Mouse (Mus musculus): ENCODE measurements at regions not wholly inside any gene's neighbourhood (a gene's known extent, or its start where the extent isn't known, plus 50 kb on each side); places are given as distances from the start of the nearest gene placed in this dataset.

- no peak for DNase-seq
- TF ChIP-seq CTCF (conservative IDR thresholded peaks at IDR 0.05; ENCODE audit: insufficient read depth, insufficient read length, low read depth, low read length) = no peak
- TF ChIP-seq POLR2A (IDR thresholded peaks at IDR 0.05; ENCODE audit: low read depth, low read length) = no peak
- Histone ChIP-seq H3K27me3 (replicated peaks; ENCODE audit: control insufficient read depth, insufficient read depth, low read length) (no peaks in the 10 kb centered on the region), H3K4me1 (ENCODE audit: control insufficient read depth, insufficient read depth, low read length) (no peaks in the 10 kb centered on the region), H3K4me3 (ENCODE audit: insufficient read depth, low read depth, low read length) (no peak overlapping the region), H3K36me3 (ENCODE audit: control insufficient read depth, insufficient read depth, low read length) (no peaks in the 10 kb centered on the region), H3K27ac (ENCODE audit: insufficient read depth, low read depth, low read length) (no peak overlapping the region)
- 79% methylated on average over 1 of the region's 1 CpGs for WGBS
These were observed 935.5 kb upstream of the Car8 start for GRCm38 (mm10) chr4:9174365-9174764.

- Histone ChIP-seq H3K36me3 (ENCODE audit: control insufficient read depth, insufficient read depth, low read length) (no peaks in the 10 kb centered on the region), H3K4me3 (ENCODE audit: insufficient read depth, low read depth, low read length) (no peak overlapping the region), H3K27ac (ENCODE audit: insufficient read depth, low read depth, low read length) (no peak overlapping the region), H3K27me3 (replicated peaks; ENCODE audit: control insufficient read depth, insufficient read depth, low read length) (no peaks in the 10 kb centered on the region), H3K4me1 (ENCODE audit: control insufficient read depth, insufficient read depth, low read length) (no peaks in the 10 kb centered on the region)
- TF ChIP-seq CTCF (conservative IDR thresholded peaks at IDR 0.05; ENCODE audit: insufficient read depth, insufficient read length, low read depth, low read length) (no peak), POLR2A (IDR thresholded peaks at IDR 0.05; ENCODE audit: low read depth, low read length) (no peak)
- 92% methylated on average over 7 of the region's 7 CpGs for WGBS
- DNase-seq = no peak
These were observed 923.5 kb upstream of the Car8 start for GRCm38 (mm10) chr4:9162374-9162773.

- Histone ChIP-seq H3K4me1 (ENCODE audit: control insufficient read depth, insufficient read depth, low read length) (no peaks in the 10 kb centered on the region), H3K36me3 (ENCODE audit: control insufficient read depth, insufficient read depth, low read length) (no peaks in the 10 kb centered on the region), H3K27ac (ENCODE audit: insufficient read depth, low read depth, low read length) (no peak overlapping the region), H3K27me3 (replicated peaks; ENCODE audit: control insufficient read depth, insufficient read depth, low read length) (no peaks in the 10 kb centered on the region), H3K4me3 (ENCODE audit: insufficient read depth, low read depth, low read length) (no peak overlapping the region)
- no peak for DNase-seq
- TF ChIP-seq CTCF (conservative IDR thresholded peaks at IDR 0.05; ENCODE audit: insufficient read depth, insufficient read length, low read depth, low read length) (no peak), POLR2A (IDR thresholded peaks at IDR 0.05; ENCODE audit: low read depth, low read length) (no peak)
- 52% methylated on average over 4 of the region's 4 CpGs for WGBS
These were observed 922.9 kb upstream of the Car8 start for GRCm38 (mm10) chr4:9161814-9162133.

- Histone ChIP-seq H3K27me3 (replicated peaks; ENCODE audit: control insufficient read depth, insufficient read depth, low read length) (no peaks in the 10 kb centered on the region), H3K27ac (ENCODE audit: insufficient read depth, low read depth, low read length) (no peak overlapping the region), H3K36me3 (ENCODE audit: control insufficient read depth, insufficient read depth, low read length) (no peaks in the 10 kb centered on the region), H3K4me1 (ENCODE audit: control insufficient read depth, insufficient read depth, low read length) (no peaks in the 10 kb centered on the region), H3K4me3 (ENCODE audit: insufficient read depth, low read depth, low read length) (no peak overlapping the region)
- no peak for DNase-seq
- TF ChIP-seq POLR2A (IDR thresholded peaks at IDR 0.05; ENCODE audit: low read depth, low read length) = no peak
- no peak for TF ChIP-seq CTCF (conservative IDR thresholded peaks at IDR 0.05; ENCODE audit: insufficient read depth, insufficient read length, low read depth, low read length)
- WGBS = 79% methylated on average over 11 of the region's 11 CpGs
These were observed 922.4 kb upstream of the Car8 start for GRCm38 (mm10) chr4:9161068-9161813.

- WGBS = 10% methylated on average over 5 of the region's 5 CpGs
These were observed 908.9 kb upstream of the Car8 start for GRCm38 (mm10) chr4:9147732-9148131.

GRCm38 (mm10) chr4:9144226-9145215 is 905.7 kb upstream of the Car8 start:
- Histone ChIP-seq H3K4me3 (ENCODE audit: insufficient read depth, low read depth, low read length) (no peak overlapping the region), H3K27ac (ENCODE audit: insufficient read depth, low read depth, low read length) (no peak overlapping the region), H3K4me1 (ENCODE audit: control insufficient read depth, insufficient read depth, low read length) (no peaks in the 10 kb centered on the region), H3K36me3 (ENCODE audit: control insufficient read depth, insufficient read depth, low read length) (no peaks in the 10 kb centered on the region), H3K27me3 (replicated peaks; ENCODE audit: control insufficient read depth, insufficient read depth, low read length) (no peaks in the 10 kb centered on the region)
- no peak for DNase-seq
- TF ChIP-seq CTCF (conservative IDR thresholded peaks at IDR 0.05; ENCODE audit: insufficient read depth, insufficient read length, low read depth, low read length) (no peak), POLR2A (IDR thresholded peaks at IDR 0.05; ENCODE audit: low read depth, low read length) (no peak)
- WGBS = 90% methylated on average over 9 of the region's 9 CpGs

More at GRCm38 (mm10) chr4:9147732-9148131, 908.9 kb upstream of the Car8 start:
- H3K4me1 ChIP-seq (ENCODE audit: control insufficient read depth, insufficient read depth, low read length) = no peaks in the 10 kb centered on the region
- TF ChIP-seq POLR2A (IDR thresholded peaks at IDR 0.05; ENCODE audit: low read depth, low read length) (no peak), CTCF (conservative IDR thresholded peaks at IDR 0.05; ENCODE audit: insufficient read depth, insufficient read length, low read depth, low read length) (no peak)
- H3K27me3 ChIP-seq (replicated peaks; ENCODE audit: control insufficient read depth, insufficient read depth, low read length) = no peaks in the 10 kb centered on the region
- DNase-seq = no peak
- H3K4me3 ChIP-seq (ENCODE audit: insufficient read depth, low read depth, low read length) = no peak overlapping the region
- no peak overlapping the region for H3K27ac ChIP-seq (ENCODE audit: insufficient read depth, low read depth, low read length)
- no peaks in the 10 kb centered on the region for H3K36me3 ChIP-seq (ENCODE audit: control insufficient read depth, insufficient read depth, low read length)

GRCm38 (mm10) chr4:9143087-9143486 is 904.2 kb upstream of the Car8 start:
- DNase-seq = no peak
- Histone ChIP-seq H3K4me1 (ENCODE audit: control insufficient read depth, insufficient read depth, low read length) (no peaks in the 10 kb centered on the region), H3K4me3 (ENCODE audit: insufficient read depth, low read depth, low read length) (no peak overlapping the region), H3K27me3 (replicated peaks; ENCODE audit: control insufficient read depth, insufficient read depth, low read length) (no peaks in the 10 kb centered on the region), H3K36me3 (ENCODE audit: control insufficient read depth, insufficient read depth, low read length) (no peaks in the 10 kb centered on the region), H3K27ac (ENCODE audit: insufficient read depth, low read depth, low read length) (no peak overlapping the region)
- TF ChIP-seq CTCF (conservative IDR thresholded peaks at IDR 0.05; ENCODE audit: insufficient read depth, insufficient read length, low read depth, low read length) = no peak
- no peak for TF ChIP-seq POLR2A (IDR thresholded peaks at IDR 0.05; ENCODE audit: low read depth, low read length)
- WGBS = 95% methylated on average over 3 of the region's 3 CpGs

Data from kidney, adult 2 months (tissue).